Mouse (Mus musculus) spleen, adult 2 months (tissue): Measurements from ENCODE around the gene Vps26b. TPM values are rescaled to one million over a fixed set of nuclear protein-coding genes. Genes with fewer than 3 reads are reported as not detected.

Source experiments
- DNase-seq, 2 experiments: peaks; one replicate each; pipeline versions ENCODE4 v3.0.0 to v3.0.0-alpha.2; 2012 to 2021; ENCODE audit warnings: low spot score in 2 of 2, low read depth in 1 of 2
- H3K27ac ChIP-seq: fragments of 200-500 bp; 2 replicates; pipeline ENCODE4 v1.5.1; 2012; ENCODE audit warnings: low read length, inconsistent platforms; ENCODE audit not compliant: insufficient read depth
- H3K27me3 ChIP-seq: fragments of 200-500 bp; 2 replicates; pipeline ENCODE4 v1.6.1; 2012; ENCODE audit warnings: mild to moderate bottlenecking, moderate library complexity, low read length, inconsistent platforms; ENCODE audit not compliant: control insufficient read depth, insufficient read depth
- H3K36me3 ChIP-seq: fragments of 200-500 bp; 2 replicates; pipeline ENCODE4 v1.6.1; 2012; ENCODE audit warnings: mild to moderate bottlenecking, low read length, inconsistent platforms; ENCODE audit not compliant: control insufficient read depth, insufficient read depth
- H3K4me1 ChIP-seq: fragments of 200-500 bp; 2 replicates; pipeline ENCODE4 v1.6.1; 2011; ENCODE audit warnings: inconsistent platforms; ENCODE audit not compliant: control insufficient read depth, insufficient read depth, insufficient read length
- H3K4me3 ChIP-seq: fragments of 200-500 bp; 2 replicates; pipeline ENCODE4 v1.5.1; 2011; ENCODE audit warnings: mild to moderate bottlenecking, inconsistent platforms; ENCODE audit not compliant: insufficient read depth, insufficient read length; ENCODE audit errors: extremely low read depth
- CTCF ChIP-seq: fragments of 200-500 bp; IDR thresholded peaks from 2 replicates; pipeline ENCODE4 v1.5.1; 2011; ENCODE audit warnings: mild to moderate bottlenecking, inconsistent platforms; ENCODE audit not compliant: insufficient read depth, insufficient read length, insufficient replicate concordance; ENCODE audit errors: extremely low read depth
- POLR2A ChIP-seq: fragments of 200-500 bp; IDR thresholded peaks from 2 replicates; pipeline ENCODE4 v1.6.1; 2011; ENCODE audit warnings: low read depth, low read length, inconsistent platforms
- WGBS: fragments of 180-500 bp; shearing (Covaris S2); methylation state at CpG from one replicate; pipeline ENCODE4 v1.1.7; 2018; 5-methylcytosine and 5-hydroxymethylcytosine counted together
- polyA plus RNA-seq: library from polyadenylated mRNA; depleted of rRNA; stranded (reverse); fragments of >200 nt; gene quantifications from 2 replicates; pipeline ENCODE4 v1.2.3, GENCODE M21; 2012; rRNA removed

Vps26b gene
- polyA plus RNA-seq = 16.2 and 23.0 TPM in 2 replicates

DNA sequence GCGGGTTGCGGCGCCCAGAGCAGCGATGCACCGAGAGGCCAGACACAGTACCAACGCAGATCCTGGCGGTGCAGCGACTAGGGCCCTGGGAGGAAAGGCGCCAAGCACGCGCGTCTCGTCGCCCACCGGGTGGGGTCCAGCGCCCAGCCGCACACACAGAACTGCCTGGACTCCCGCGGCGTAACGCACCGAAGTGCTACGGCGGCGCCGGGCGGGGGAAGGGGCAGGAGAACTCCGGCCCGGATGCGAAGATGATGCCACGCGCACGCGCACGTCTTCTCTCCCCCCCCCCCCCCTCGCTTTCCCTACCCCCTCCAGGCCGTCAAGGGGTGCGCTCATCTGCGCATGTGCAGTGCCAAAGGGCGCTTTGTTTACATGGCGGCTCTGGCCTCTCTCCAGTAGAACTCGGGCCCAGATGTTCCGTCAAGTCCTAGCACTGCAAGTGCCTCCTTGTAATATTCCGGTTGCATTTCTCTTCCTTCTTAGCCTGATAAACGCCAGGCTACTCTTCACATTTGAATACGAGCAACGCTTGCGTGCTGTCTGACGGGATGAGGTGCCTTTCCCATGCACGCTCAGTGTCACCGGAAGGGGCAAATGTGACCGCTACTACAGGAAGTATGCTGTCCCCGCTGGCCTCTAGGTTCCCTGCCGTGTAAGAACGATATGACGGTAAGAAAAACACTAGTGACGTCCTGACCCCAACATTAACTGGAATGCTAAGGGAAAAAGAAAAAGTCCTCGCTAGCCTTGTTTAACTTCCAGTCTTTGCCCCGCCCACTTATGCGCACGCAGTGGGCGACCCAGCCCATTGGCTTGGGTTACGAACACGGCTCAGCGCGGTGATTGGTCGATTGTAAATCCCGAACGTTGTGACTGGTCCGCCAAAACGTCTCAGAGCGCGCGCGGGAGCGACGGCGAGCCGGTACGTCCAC is at the start of gene Vps26b, which contains the start of gene Ncapd3:
Vps26b (minus strand) TSS at position 238 of the 935 bp plus-strand sequence.
Ncapd3 (plus strand) TSS at position 348 of the 935 bp plus-strand sequence.
- TF ChIP-seq POLR2A (peak; percentile 74), CTCF (no peak)
- under 1% methylated on average over 75 of the region's 80 CpGs for WGBS
- peak within 1 kb of the TSS; percentile 92 for H3K4me3 ChIP-seq
- H3K27me3 ChIP-seq = 0 out of 2 replicates have a peak, but pooled peaks cover 3% of the 10 kb centered on the region
- DNase-seq = peak; percentile 90 to 91
- peaks cover 14% of the 10 kb centered on the region for H3K4me1 ChIP-seq
- H3K27ac ChIP-seq = peak within 1 kb of the TSS; percentile 93
- no peaks in the 10 kb centered on the region for H3K36me3 ChIP-seq

DNA sequence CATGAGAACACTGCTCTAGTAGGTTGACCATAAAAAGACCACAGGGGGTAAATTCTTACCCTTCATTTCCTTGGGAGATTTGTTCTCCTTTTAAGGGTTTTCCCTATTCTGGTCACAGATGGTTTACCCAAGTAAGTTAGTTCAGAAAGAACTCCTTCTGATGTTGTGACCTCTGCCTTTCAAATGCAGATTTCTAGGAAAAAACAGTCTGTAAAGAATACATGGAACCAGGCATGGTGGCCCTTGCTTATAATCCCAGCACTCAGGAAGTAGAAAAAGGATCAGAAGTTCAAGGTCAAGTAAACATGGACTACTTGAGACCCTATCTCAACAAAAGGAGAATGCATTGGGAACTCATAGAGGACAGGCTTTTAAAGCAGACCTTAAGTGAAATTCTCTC is 45.9 kb upstream of the Vps26b start:
- no peak for TF ChIP-seq POLR2A
- no peak for TF ChIP-seq CTCF
- Histone ChIP-seq H3K36me3 (peaks cover 15% of the 10 kb centered on the region), H3K27ac (no peak overlapping the region), H3K27me3 (no peaks in the 10 kb centered on the region), H3K4me3 (no peak overlapping the region), H3K4me1 (no peaks in the 10 kb centered on the region)
- no peak for DNase-seq

DNA sequence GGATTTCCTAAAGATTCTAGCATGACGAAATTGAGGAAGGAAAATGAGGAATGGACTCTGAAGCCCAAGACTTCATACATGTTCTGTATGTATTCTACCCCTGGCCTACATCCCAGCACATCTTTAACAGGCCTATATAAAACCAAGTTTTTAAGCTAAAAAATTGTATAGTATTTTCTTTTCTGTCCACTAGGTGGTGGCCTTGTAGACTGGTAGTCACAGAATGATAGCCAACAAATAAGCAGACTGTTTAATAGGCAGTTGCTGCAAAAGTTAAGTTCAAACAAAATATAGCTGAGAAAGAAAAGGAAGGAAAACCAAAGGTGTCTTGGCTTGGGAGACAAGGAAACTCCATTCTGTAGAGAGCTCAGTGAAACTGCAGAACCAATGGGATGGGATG is 44.8 kb upstream of the Vps26b start:
- H3K27ac ChIP-seq = no peak overlapping the region
- H3K36me3 ChIP-seq = peaks cover 25% of the 10 kb centered on the region
- no peaks in the 10 kb centered on the region for H3K27me3 ChIP-seq
- 75% methylated on average over 1 of the region's 1 CpGs for WGBS
- DNase-seq = no peak
- no peak overlapping the region for H3K4me3 ChIP-seq
- H3K4me1 ChIP-seq = no peaks in the 10 kb centered on the region
- no peak for TF ChIP-seq CTCF

- Histone ChIP-seq H3K4me3 (no peak overlapping the region), H3K27me3 (no peaks in the 10 kb centered on the region), H3K4me1 (no peaks in the 10 kb centered on the region), H3K36me3 (peaks cover 33% of the 10 kb centered on the region), H3K27ac (no peak overlapping the region)
- no peak for DNase-seq
- no peak for TF ChIP-seq POLR2A
- TF ChIP-seq CTCF = no peak
- WGBS = 93% methylated on average over 4 of the region's 4 CpGs
These were observed 41.0 kb upstream of the Vps26b start for GRCm38 (mm10) chr9:27070895-27071294.

- DNase-seq = no peak
- H3K27me3 ChIP-seq = no peaks in the 10 kb centered on the region
- WGBS = 96% methylated on average over 5 of the region's 5 CpGs
- H3K4me1 ChIP-seq = no peaks in the 10 kb centered on the region
- H3K4me3 ChIP-seq = no peak overlapping the region
- peaks cover 17% of the 10 kb centered on the region for H3K36me3 ChIP-seq
- H3K27ac ChIP-seq = no peak overlapping the region
- TF ChIP-seq POLR2A (no peak), CTCF (no peak)
These were observed 28.5 kb upstream of the Vps26b start for GRCm38 (mm10) chr9:27058341-27058740.

DNA sequence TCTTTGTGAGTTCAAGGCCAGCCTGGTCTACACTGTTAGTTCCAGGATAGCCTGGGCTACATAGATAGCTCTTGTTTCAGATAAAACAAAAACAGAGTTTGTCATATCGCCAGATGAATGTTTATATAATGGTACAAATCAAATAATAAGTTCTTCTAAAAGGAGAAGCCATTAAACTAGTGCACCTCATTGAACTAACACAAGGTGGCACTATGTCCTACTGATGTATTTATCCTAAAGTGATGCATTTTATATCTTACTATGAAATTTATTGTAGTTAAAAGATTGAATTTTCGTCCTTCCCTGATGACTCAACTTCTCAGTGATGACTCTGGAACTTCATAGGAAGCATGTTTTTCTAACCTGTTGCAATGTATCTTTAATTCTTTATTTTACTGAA is 19.6 kb upstream of the Vps26b start:
- H3K27ac ChIP-seq = no peak overlapping the region
- TF ChIP-seq POLR2A = no peak
- TF ChIP-seq CTCF = no peak
- H3K27me3 ChIP-seq = no peaks in the 10 kb centered on the region
- no peak overlapping the region for H3K4me3 ChIP-seq
- 92% methylated on average over 2 of the region's 2 CpGs for WGBS
- no peaks in the 10 kb centered on the region for H3K4me1 ChIP-seq
- H3K36me3 ChIP-seq = peaks cover 27% of the 10 kb centered on the region
- no peak for DNase-seq

DNA sequence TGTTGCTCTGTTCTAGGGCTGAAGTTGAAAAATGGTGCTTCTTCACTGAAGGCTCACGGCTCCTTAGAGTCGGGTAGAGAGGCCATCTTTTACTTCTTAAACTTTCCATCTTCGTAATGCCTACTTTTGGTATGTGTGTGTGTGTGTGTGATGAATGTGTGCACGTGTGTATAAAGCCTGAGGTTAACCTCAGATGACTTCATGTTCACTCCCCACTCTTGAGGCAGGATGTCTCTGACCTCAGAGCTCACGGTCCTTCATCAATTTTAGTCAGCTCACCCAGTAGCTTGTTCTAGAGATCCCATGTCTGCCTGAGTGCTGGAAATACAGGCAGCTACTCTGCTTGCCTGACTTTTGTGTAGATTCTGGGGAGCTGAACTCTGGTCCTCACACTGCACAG is 14.0 kb upstream of the Vps26b start:
- Histone ChIP-seq H3K36me3 (peaks cover 28% of the 10 kb centered on the region), H3K4me1 (no peaks in the 10 kb centered on the region), H3K4me3 (no peak overlapping the region), H3K27me3 (no peaks in the 10 kb centered on the region), H3K27ac (no peak overlapping the region)
- TF ChIP-seq CTCF (no peak), POLR2A (no peak)
- WGBS = 76% methylated on average over 5 of the region's 5 CpGs
- no peak for DNase-seq
